In genomic region chr13:95893166-95893565, GRCm38 (mm10) we compare ENCODE assay signal across 13 mouse cellular contexts. TPM values are rescaled to one million over a fixed set of nuclear protein-coding genes. Genes with fewer than 3 reads are reported as not detected.
DNase-seq lines count a peak whose midpoint lies in the region; ATAC-seq and TF ChIP-seq lines count a peak whose summit lies in the region.
"Had no signal": no experiment of that assay in that cellular context is flagged by ENCODE, and none has a peak within 500 bp of the region (broad histone marks: within the 10 kb centered on the region; RNA-seq: fewer than 3 reads in every experiment).

No protein-coding gene starts in this region.

- no peaks in the 10 kb centered on the region for H3K9me3 ChIP-seq in lung, embryonic 15.5 days
- H3K9me3 ChIP-seq in liver, embryonic 12.5 days (replicated peaks): no peaks in the 10 kb centered on the region

- TF ChIP-seq CTCF in heart, adult 2 months (IDR thresholded peaks at IDR 0.05): no peak

- 92% methylated on average over 4 of the region's 4 CpGs for WGBS in heart, adult 2 months
- 91% methylated on average over 4 of the region's 4 CpGs for WGBS in lung, embryonic 15.5 days
- WGBS in liver, embryonic 12.5 days (ENCODE audit: insufficient replicate concordance): 78% methylated on average over 4 of the region's 4 CpGs

- intact Hi-C loops in heart, adult 2 months (cut with DNase I): loop anchor here (5.0 to 10.0 kb wide), 3 partner anchors 118 to 331 kb away; no protein-coding TSS in a partner anchor

- H3K4me2 ChIP-seq in lung, embryonic 15.5 days: peak overlapping the region; percentile 97; the same call in 1 of the 2 replicates
- peak overlapping the region; percentile 99 for H3K4me2 ChIP-seq in liver, embryonic 12.5 days

- no peaks in the 10 kb centered on the region; the same call in 1 of the 2 replicates for H3K4me1 ChIP-seq in heart, adult 2 months (ENCODE audit: control insufficient read depth, insufficient read depth, low read length)
- H3K4me1 ChIP-seq in lung, embryonic 15.5 days: peaks cover 22% of the 10 kb centered on the region
- H3K4me1 ChIP-seq in liver, embryonic 12.5 days: peaks cover 42% of the 10 kb centered on the region

- DNase-seq in heart, adult 11 months: peak; percentile 70
- DNase-seq in heart, adult 2 months: no peak
- DNase-seq in lung, postnatal 25 days (ENCODE audit: low spot score): no peak
- peak; percentile 6 for DNase-seq in T-cell, adult 2 months (ENCODE audit: low spot score)
- DNase-seq in left cerebral cortex, adult 9 months (ENCODE audit: low spot score in 2 of 2): no peak
- DNase-seq: adrenal gland, postnatal 10 days; cerebellum, adult 2 months; heart, postnatal 36 days; lung, adult 2 months had no signal

- no peaks in the 10 kb centered on the region for H3K36me3 ChIP-seq in heart, adult 2 months (ENCODE audit: control insufficient read depth, insufficient read depth, low read length)
- H3K36me3 ChIP-seq in lung, embryonic 15.5 days: no peaks in the 10 kb centered on the region
- H3K36me3 ChIP-seq in liver, embryonic 12.5 days: no peaks in the 10 kb centered on the region

- H3K79me2 ChIP-seq in heart, adult 2 months (replicated peaks; ENCODE audit: control insufficient read depth, insufficient read depth, low read length): no peaks in the 10 kb centered on the region

- no peak for TF ChIP-seq EP300 in heart, adult 2 months (IDR thresholded peaks at IDR 0.05; ENCODE audit: insufficient read depth, low read depth, low read length)

- H3K4me3 ChIP-seq in heart, adult 2 months: no peak overlapping the region
- H3K4me3 ChIP-seq in lung, embryonic 15.5 days: no peak overlapping the region
- H3K4me3 ChIP-seq in liver, embryonic 12.5 days: no peak overlapping the region; the same call in 1 of the 2 replicates

- no peak overlapping the region for H3K9ac ChIP-seq in heart, adult 2 months (ENCODE audit: low read depth, low read length)
- H3K9ac ChIP-seq in lung, embryonic 15.5 days: no peak overlapping the region
- H3K9ac ChIP-seq in liver, embryonic 12.5 days: no peak overlapping the region

- no peak overlapping the region for H3K27ac ChIP-seq in heart, adult 2 months
- H3K27ac ChIP-seq in lung, embryonic 15.5 days: no peak overlapping the region
- no peak overlapping the region for H3K27ac ChIP-seq in liver, embryonic 12.5 days

- peaks cover 4% of the 10 kb centered on the region; the same call in 1 of the 2 replicates for H3K27me3 ChIP-seq in heart, adult 2 months (ENCODE audit: control insufficient read depth, insufficient read depth, low read length)
- H3K27me3 ChIP-seq in lung, embryonic 15.5 days: no peaks in the 10 kb centered on the region; the same call in 1 of the 2 replicates
- H3K27me3 ChIP-seq in liver, embryonic 12.5 days (replicated peaks): no peaks in the 10 kb centered on the region

- TF ChIP-seq POLR2A in heart, adult 2 months (IDR thresholded peaks at IDR 0.05; ENCODE audit: insufficient read depth, low read depth, low read length): no peak

- ATAC-seq in lung, embryonic 15.5 days (ENCODE audit: borderline replicate concordance, extremely low read depth, low FRiP score, low TSS enrichment): no peak
- no peak for ATAC-seq in liver, embryonic 12.5 days
- no peak for ATAC-seq in megakaryocyte, adult 5-6 weeks (ENCODE audit: poor library complexity, severe bottlenecking)
- ATAC-seq: intestine, embryonic 16.5 days had no signal

RNA-seq across cellular contexts. Expression of gene Iqgap2, which starts 1.4 kb away (rescaled TPM):
- total RNA-seq in heart, adult 2 months (2021): 1 to 10 TPM; 2.2 to 2.5 TPM
- 0.61 and 1.1 TPM in 2 replicates for polyA plus RNA-seq in heart, adult 2 months (2012; rRNA removed)
- polyA plus RNA-seq in lung, embryonic 15.5 days (2015; fragmentation: Nextera tagmentation; extraction: Ambion mirVana): 6.2 and 6.8 TPM in 2 replicates
- polyA plus RNA-seq in liver, embryonic 12.5 days (2016; fragmentation: Nextera tagmentation; extraction: Ambion mirVana): 14.5 and 14.7 TPM in 2 replicates
- 143 and 152 TPM in 2 replicates for total RNA-seq in megakaryocyte, adult 5-6 weeks (2015)
- total RNA-seq in megakaryocyte, adult 5-6 weeks (2017): 223 and 240 TPM in 2 replicates

Comparison
In these comparisons a context has a peak if more than half of its experiments do, and no peak if none do; other contexts are left out.
1. DNase-seq: peak in heart, adult 11 months (single experiment) and T-cell, adult 2 months (single experiment); none in heart, adult 2 months (0 of 2), lung, postnatal 25 days (single experiment) and left cerebral cortex, adult 9 months (0 of 2).